ENCODE assay signal across 8 mouse cellular contexts in the genomic region with DNA sequence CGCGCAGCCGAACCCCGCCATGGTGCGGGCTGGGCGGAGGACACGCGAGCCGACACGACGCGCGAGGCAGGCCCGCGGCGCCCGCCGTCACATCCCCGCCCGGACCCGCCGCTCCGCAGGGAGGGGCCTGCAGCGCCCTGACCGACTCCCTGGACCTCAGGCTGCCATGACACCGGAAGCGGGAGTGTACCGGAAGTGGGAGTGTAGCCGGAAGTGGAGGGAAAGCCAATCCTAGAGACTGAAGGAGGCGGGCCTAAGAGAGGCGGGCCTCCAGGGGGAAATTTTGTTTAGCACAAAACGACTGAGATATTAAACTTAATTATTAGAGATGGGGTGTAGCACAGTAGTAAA. TPM values are rescaled to one million over a fixed set of nuclear protein-coding genes. Genes with fewer than 3 reads are reported as not detected.
DNase-seq lines count a peak whose midpoint lies in the region; ATAC-seq lines count a peak whose summit lies in the region.

No protein-coding gene starts in this region.

- peak overlapping the region; percentile 57; the same call in 1 of the 2 replicates for H3K27ac ChIP-seq in hindbrain, embryonic 14.5 days

- H3K27me3 ChIP-seq in hindbrain, embryonic 14.5 days (ENCODE audit: control insufficient read depth, insufficient read depth, low read length): 0 out of 2 replicates have a peak, but pooled peaks cover 3% of the 10 kb centered on the region

- H3K4me2 ChIP-seq in hindbrain, embryonic 14.5 days (replicated peaks): peak overlapping the region; percentile 92

- H3K4me1 ChIP-seq in hindbrain, embryonic 14.5 days (replicated peaks; ENCODE audit: control insufficient read depth, insufficient read depth, low read length): peaks cover 4% of the 10 kb centered on the region; the same call in 1 of the 2 replicates

- H3K9ac ChIP-seq in hindbrain, embryonic 14.5 days: peak overlapping the region; percentile 74

- ATAC-seq in hindbrain, embryonic 14.5 days (ENCODE audit: low FRiP score): peak; percentile 100

- 3% methylated on average over 32 of the region's 32 CpGs for WGBS in hindbrain, embryonic 14.5 days

- no peaks in the 10 kb centered on the region for H3K36me3 ChIP-seq in hindbrain, embryonic 14.5 days (replicated peaks; ENCODE audit: control insufficient read depth, insufficient read depth)

- peak; percentile 85 for DNase-seq in ZHBTc4 (ENCODE audit: low read depth, low spot score)
- DNase-seq in cerebellum, postnatal 4 days (ENCODE audit: low spot score in 2 of 2): peak; percentile 62 to 72
- peak; percentile 85 to 88 for DNase-seq in frontal cortex, postnatal 36 days (ENCODE audit: low spot score in 2 of 2)
- peak; percentile 90 for DNase-seq in hindbrain, embryonic 14.5 days (ENCODE audit: low spot score)
- peak; percentile 65 to 70 for DNase-seq in layer of hippocampus, postnatal 25 days (ENCODE audit: extremely low spot score in 1 of 2, low spot score in 1 of 2)
- peak; percentile 81 for DNase-seq in lung, postnatal 14 days
- DNase-seq in ovary, postnatal 36 days (ENCODE audit: low spot score): peak; percentile 79
- peak; percentile 80 for DNase-seq in thymus, postnatal 14 days

- peak overlapping the region; percentile 74 for H3K4me3 ChIP-seq in hindbrain, embryonic 14.5 days (replicated peaks; ENCODE audit: low read length)

- no peaks in the 10 kb centered on the region for H3K9me3 ChIP-seq in hindbrain, embryonic 14.5 days (ENCODE audit: control insufficient read depth, low read length)

RNA-seq across cellular contexts. Expression of a gene that starts 21.6 kb away (rescaled TPM):
- 0.08 TPM in 1 of 2 replicates, not detected in the other for polyA plus RNA-seq in hindbrain, embryonic 14.5 days (2014; fragmentation: Nextera tagmentation; extraction: Ambion mirVana)
- not detected for total RNA-seq in layer of hippocampus, postnatal 25 days (2021)

RNA-seq across cellular contexts. Expression of a gene that starts 23.0 kb away (rescaled TPM):
- polyA plus RNA-seq in hindbrain, embryonic 14.5 days (2014; fragmentation: Nextera tagmentation; extraction: Ambion mirVana): not detected in 2 replicates
- total RNA-seq in layer of hippocampus, postnatal 25 days (2021): not detected

RNA-seq across cellular contexts. Expression of a gene that starts 40.3 kb away (rescaled TPM):
- polyA plus RNA-seq in hindbrain, embryonic 14.5 days (2014; fragmentation: Nextera tagmentation; extraction: Ambion mirVana): 14.4 and 17.2 TPM in 2 replicates
- 100 to 1,000 TPM; 144 to 145 TPM for total RNA-seq in layer of hippocampus, postnatal 25 days (2021)

RNA-seq across cellular contexts. Expression of a gene that starts 50.6 kb away (rescaled TPM):
- 2.5 and 3.1 TPM in 2 replicates for polyA plus RNA-seq in hindbrain, embryonic 14.5 days (2014; fragmentation: Nextera tagmentation; extraction: Ambion mirVana)
- total RNA-seq in layer of hippocampus, postnatal 25 days (2021): 1 to 10 TPM; 2.6 to 3.1 TPM

RNA-seq across cellular contexts. Expression of a gene that starts 53.1 kb away (rescaled TPM):
- polyA plus RNA-seq in hindbrain, embryonic 14.5 days (2014; fragmentation: Nextera tagmentation; extraction: Ambion mirVana): 0.67 and 1.6 TPM in 2 replicates
- not detected for total RNA-seq in layer of hippocampus, postnatal 25 days (2021)

Comparison
In these comparisons a context has a peak if more than half of its experiments do, and no peak if none do; other contexts are left out.
1. Peak in every context shown above with its lines: DNase-seq, ATAC-seq, H3K4me3 ChIP-seq and H3K27ac ChIP-seq.